Mouse (Mus musculus) C2C12 (cell line): Measurements from ENCODE around the gene Cdc37l1.

ENCODE experiments used
- CTCF ChIP-seq: IDR thresholded peaks from one replicate; pipeline ENCODE4 v1.5.1; 2011; ENCODE audit not compliant: control insufficient read depth, insufficient read depth, insufficient read length
- USF1 ChIP-seq: IDR thresholded peaks from one replicate; pipeline ENCODE4 v1.6.1; 2011; ENCODE audit warnings: low read depth, mild to moderate bottlenecking, control low read depth, moderate library complexity

DNA sequence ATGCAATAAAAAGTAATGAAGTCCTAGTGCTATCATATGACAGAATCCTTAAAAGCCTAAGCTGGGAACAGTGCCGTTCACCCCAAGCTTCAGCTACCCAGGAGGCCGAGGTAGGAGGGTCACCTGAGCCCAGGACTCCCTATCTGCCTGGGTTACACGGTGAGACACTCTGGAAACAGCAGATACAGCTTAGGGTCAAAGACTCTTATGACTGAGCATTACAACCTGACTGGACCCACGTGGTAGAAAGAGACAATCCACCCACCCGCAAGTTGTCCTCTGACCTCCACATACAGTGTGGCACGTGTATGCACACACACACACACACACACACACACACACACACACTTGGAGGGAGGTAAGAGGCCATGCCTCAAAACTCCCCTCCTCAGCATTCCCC, 52.0 kb downstream of the Cdc37l1 start:
- TF ChIP-seq USF1 (no peak), CTCF (no peak)
